Mouse (Mus musculus) 416B (cell line): ENCODE measurements around the gene Ppfia4.
A peak's percentile ranks its signal among the peaks of the same experiment; 100 is the strongest.

Source experiments
- DNase-seq: peaks from one replicate; pipeline ENCODE4 v3.0.0; 2011; ENCODE audit warnings: low read depth

Ppfia4 gene

GRCm38 (mm10) chr1:134339162-134339561, 6.4 kb upstream of the Ppfia4 start:
- DNase-seq, result no peak

DNA sequence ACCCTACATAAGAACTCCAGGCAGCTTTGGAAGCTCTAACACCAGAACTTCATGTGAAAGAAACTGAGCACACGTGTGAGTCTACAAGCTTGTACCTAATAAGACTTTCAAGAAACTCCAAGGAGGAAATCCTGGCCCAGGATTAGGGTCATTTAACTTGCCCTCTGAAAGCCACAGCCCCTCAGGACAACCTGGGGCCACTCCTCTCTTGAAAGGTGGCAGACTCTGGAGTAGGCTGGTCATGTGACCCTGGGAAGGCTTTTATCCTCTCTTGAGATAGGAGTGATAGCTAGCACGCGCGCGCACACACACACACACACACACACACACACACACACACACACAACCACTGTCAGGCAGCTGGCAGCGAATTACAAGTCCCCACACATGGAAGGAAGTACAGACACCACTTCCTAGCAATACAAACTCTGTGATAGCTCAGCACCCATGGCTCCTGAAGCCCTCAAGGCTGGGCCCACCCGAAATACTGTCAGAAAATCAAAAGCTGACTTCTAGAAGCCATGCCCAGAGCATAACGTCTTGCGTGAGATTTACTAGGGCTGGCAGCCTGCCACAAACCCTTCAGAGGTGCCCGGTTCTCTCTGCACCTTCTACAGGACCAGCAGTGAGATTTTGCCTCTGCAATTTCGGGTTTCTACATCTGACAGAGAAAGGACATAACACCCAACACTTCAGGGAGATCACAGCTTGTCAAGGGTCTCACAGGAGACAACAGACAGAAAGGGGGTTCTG, 4.4 kb upstream of the Ppfia4 start:
- DNase-seq, result peak; percentile 38

DNA sequence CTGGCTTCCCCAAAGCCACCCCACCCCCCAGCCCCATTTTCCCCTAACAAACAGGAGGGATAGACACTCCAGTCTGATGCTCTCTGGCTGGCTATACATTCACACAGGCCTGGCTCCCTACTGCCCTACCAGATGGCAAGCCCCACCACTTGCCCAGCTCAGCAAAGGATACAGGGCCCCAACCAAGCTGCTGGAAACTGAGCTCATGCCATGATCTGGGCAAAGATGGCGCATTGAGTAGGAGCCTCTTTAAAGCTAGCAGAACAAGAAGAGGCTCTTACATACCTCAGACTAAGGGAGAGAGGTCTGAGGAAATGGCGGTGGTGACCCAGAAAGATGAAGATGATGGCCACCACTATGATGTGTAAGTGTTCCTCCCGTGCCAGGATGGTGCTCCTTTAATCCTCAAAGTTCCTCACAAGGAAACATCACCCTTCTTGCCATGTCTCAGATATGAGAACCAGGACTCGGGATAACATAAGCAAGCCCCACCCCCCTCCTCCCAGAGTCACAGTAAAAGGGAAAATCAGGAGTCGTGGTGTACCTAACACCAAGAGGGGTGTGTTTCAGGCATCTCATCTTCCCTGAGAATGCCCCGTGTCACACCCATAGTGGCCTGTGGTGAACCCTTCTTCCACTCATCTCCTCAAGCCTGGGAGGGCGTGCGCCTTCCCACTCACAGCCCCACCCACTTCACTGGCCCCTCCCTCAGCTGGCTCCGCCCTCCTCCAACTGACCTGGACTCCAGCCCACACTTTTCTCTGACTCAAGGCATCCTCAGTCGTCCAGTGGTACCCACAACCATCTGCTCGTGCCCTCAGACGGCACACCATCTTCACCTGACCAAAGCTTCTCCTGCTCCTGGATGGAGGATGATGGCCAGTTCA, 3.4 kb upstream of the Ppfia4 start:
- DNase-seq, result peak; percentile 24

- no peak for DNase-seq
Measured at GRCm38 (mm10) chr1:134335211-134335923, 2.6 kb upstream of the Ppfia4 start.

DNA sequence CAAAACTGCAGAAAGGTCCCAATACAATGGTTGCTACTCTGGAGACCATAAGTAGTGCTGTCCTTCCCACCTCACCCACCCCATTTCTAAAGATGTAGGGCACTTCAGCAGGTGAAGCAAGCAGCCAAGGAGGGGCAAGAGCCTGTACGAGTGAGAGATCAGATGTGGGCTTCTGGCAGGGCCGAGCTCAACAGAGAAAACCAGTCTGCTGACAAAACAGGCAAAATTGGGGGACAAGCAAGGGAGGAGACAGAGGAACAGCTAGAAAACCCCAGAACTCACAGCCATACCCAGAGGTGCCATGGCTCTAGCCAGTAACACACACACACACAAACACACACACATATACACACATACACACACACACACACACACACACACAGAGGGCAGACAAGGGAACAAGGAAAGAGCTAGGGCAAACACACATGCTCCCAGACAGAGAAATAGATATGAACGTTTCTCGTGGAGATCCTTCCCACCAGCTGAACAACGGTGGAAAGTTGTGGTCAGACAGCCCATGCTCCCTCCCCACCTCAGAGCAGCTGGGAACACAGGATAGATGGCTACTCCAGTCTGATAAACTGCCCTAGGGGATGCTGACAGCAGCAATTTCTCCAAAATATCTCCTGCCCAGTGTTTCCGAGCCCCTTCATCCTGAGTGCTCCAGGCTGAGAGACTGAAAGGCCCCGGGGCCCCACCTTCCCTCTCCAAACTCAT, 1.5 kb upstream of the Ppfia4 start:
- no peak for DNase-seq

GRCm38 (mm10) chr1:134333371-134334110, 813 bp upstream of the Ppfia4 start:
- no peak for DNase-seq

GRCm38 (mm10) chr1:134331879-134332635, 671 bp downstream of the Ppfia4 start:
- peak; percentile 67 for DNase-seq

GRCm38 (mm10) chr1:134326841-134327346, 5.8 kb downstream of the Ppfia4 start:
- DNase-seq, result no peak

DNA sequence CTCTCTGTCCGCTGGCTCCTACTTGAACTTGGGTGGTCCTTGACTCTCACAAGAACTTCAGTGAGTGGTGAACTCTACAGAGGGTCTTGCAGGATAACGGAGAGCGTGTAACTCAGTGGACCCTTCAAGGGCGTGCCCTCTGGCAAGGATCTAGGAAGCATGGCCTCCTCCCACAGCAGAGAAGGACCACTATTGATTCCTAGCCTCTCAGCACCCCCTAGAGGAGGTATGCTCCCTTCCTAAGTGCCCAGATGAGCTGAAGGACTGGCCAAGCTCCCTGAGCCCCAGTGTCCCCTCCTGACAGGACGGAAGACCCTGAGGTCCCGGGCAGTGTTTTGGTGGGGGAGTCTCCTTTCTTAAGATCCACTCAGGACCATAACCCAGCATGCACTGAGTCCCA, 10.1 kb downstream of the Ppfia4 start:
- peak; percentile 52 for DNase-seq

GRCm38 (mm10) chr1:134320691-134321301, 11.9 kb downstream of the Ppfia4 start:
- no peak for DNase-seq

- no peak for DNase-seq
Measured at GRCm38 (mm10) chr1:134318261-134318660, 14.5 kb downstream of the Ppfia4 start.

DNA sequence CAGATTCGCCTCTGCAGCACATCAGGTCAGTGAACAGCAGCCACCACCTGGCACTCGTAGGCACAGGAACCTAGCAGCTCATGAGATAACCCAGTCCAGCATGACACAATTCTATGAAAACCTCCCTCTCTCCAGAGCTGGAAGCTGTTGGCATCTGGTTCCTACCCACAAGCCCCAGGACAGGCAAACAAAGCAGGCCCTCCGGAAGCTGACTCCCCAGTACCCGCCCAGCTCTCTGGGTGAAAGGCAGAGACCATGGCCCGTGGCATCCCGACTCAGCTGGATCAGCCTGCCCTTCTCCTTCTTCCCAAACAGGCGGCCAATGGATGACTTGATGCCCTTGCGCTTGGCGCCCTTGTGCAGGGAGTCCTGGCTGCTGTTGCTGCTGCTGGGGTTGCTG, 16.4 kb downstream of the Ppfia4 start:
- no peak for DNase-seq

- no peak for DNase-seq
Measured at GRCm38 (mm10) chr1:134315181-134315580, 17.5 kb downstream of the Ppfia4 start.

GRCm38 (mm10) chr1:134311760-134312159, 21.0 kb downstream of the Ppfia4 start:
- no peak for DNase-seq

GRCm38 (mm10) chr1:134310729-134311128, 22.0 kb downstream of the Ppfia4 start:
- no peak for DNase-seq

DNA sequence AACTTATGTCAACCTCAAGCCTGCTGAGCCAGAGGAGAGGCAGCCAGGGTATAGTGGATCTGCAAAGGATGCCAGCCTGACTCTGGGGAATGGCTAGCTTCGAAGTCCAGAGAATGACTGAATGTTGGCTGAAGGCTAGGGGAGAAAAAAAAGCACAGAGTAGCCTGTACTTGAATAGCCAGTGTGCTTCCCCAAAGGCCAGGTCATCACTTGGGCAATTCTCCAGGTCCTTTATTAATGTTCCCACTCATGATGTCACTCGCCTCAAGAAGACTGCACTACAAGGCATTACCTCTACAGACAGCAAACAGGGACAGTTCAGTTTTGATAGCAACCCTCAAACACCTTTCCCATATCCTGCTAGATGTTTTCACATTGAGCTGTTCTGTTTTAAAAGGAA, 22.4 kb downstream of the Ppfia4 start:
- no peak for DNase-seq

DNA sequence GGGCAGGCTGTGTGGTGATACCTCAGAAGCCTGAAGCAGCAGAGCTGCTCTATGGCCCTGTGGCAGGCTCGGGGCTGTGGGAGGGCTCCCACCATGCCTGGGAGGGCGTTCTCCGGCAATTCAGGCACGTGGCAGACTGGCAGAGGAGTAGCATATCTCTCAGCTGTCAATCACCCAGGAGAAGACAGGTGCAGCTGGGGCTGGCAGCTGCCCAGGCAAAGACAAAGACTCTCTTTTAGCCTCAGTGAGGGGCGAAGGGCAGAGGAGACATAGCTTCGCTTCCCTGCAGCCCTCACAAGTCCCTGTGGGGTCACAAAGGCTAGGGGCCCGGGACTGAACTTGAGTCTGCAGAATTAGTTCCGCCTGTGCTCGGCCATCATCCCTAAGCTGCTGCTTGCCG, 25.3 kb downstream of the Ppfia4 start:
- no peak for DNase-seq

GRCm38 (mm10) chr1:134304940-134305339, 27.8 kb downstream of the Ppfia4 start:
- DNase-seq, result no peak

DNA sequence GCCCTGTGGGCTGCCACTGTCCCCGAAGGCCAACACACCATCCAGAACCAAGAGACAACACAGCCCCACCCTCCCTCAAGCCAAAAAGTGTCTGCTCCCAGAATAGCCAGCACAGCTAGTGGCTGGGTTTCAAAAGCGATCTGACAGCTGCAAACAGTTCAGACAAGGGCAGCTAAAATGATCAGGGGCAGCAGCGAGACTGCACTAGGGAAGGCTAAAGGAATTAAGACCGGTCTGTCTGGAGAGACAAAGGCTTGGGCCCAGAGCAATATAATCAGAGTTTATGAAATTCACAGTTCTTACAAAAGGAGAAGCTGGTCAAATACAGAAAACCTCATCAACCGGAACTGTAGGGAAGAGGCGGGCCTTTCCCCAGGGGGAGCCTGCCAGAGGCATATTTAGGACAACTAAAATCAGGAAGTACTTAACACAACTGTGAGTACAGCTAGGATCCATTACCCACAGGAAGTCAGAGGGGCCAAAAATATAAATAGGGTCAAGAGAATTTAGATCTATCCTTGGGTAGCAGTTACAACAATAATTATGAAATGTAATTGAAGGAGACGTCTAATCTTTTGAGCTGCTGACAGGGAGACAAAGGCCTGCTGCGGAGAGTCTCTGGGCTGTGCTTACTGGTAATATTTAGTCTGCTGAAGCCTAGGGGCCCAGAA, 30.0 kb downstream of the Ppfia4 start:
- peak; percentile 88 for DNase-seq
